Mouse (Mus musculus) embryonic facial prominence, embryonic 15.5 days (tissue): ENCODE measurements around the gene Stab1. TPM values are rescaled to one million over a fixed set of nuclear protein-coding genes. Genes with fewer than 3 reads are reported as not detected.

ENCODE experiments used
- ATAC-seq: fragments of 200-750 bp; cut with Nextera tagmentation; 2 replicates; pipeline ENCODE4 v1.8.0; 2017; ENCODE audit warnings: low read depth, moderate TSS enrichment; ENCODE audit not compliant: insufficient number of reproducible peaks, low FRiP score, low TSS enrichment
- H3K27ac ChIP-seq: fragments of 300-500 bp; sonication (generic); replicated peaks from 2 replicates; pipeline ENCODE4 v1.5.1; 2015; ENCODE audit warnings: mild to moderate bottlenecking, inconsistent platforms
- H3K27me3 ChIP-seq: fragments of 300-500 bp; sonication (generic); 2 replicates; pipeline ENCODE4 v1.6.1; 2015; ENCODE audit warnings: inconsistent platforms
- H3K36me3 ChIP-seq: fragments of 300-500 bp; sonication (generic); 2 replicates; pipeline ENCODE4 v1.6.1; 2015; ENCODE audit warnings: mild to moderate bottlenecking, inconsistent platforms
- H3K4me1 ChIP-seq: fragments of 300-500 bp; sonication (generic); 2 replicates; pipeline ENCODE4 v1.6.1; 2015; ENCODE audit warnings: inconsistent platforms
- H3K4me2 ChIP-seq: fragments of 300-500 bp; sonication (generic); replicated peaks from 2 replicates; pipeline ENCODE4 v1.6.1; 2015; ENCODE audit warnings: mild to moderate bottlenecking, inconsistent platforms
- H3K4me3 ChIP-seq: fragments of 300-500 bp; sonication (generic); replicated peaks from 2 replicates; pipeline ENCODE4 v1.5.1; 2015; ENCODE audit warnings: mild to moderate bottlenecking, inconsistent platforms
- H3K9ac ChIP-seq: fragments of 300-500 bp; sonication (generic); 2 replicates; pipeline ENCODE4 v1.6.1; 2015; ENCODE audit warnings: inconsistent platforms
- H3K9me3 ChIP-seq: fragments of 300-500 bp; sonication (generic); replicated peaks from 2 replicates; pipeline ENCODE4 v1.6.1; 2016; ENCODE audit warnings: inconsistent platforms
- WGBS: fragments of 180-500 bp; shearing (Covaris S2); methylation state at CpG from one replicate; pipeline ENCODE4 v1.1.7; 2015; 5-methylcytosine and 5-hydroxymethylcytosine counted together
- polyA plus RNA-seq: library from polyadenylated mRNA; unstranded; fragments of >200 nt; fragmentation: Nextera tagmentation; extraction: Ambion mirVana; gene quantifications from 2 replicates; pipeline ENCODE4 v1.2.1, GENCODE M21; 2015

The Stab1 gene
- polyA plus RNA-seq, 1 experiment from 2014 or later: 50.6 TPM

DNA sequence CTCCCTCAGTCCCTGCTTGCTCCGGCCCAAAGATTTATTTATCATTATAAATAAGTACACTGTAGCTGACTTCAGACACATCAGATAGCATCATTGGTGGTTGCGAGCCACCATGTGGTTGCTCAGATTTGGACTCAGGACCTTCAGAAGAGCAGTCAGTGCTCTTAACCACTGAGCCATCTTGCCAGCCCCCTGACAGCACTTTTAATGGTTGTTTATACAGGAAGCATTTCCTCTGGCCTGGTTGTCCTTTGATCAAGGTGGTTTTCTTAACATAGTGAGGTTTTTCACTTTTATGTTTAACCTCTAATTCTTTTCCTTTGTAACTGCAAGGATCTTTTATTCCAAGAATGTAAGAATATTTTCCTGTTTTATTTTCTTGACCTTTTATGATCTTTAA, 26.0 kb upstream of the Stab1 start:
- Histone ChIP-seq H3K4me1 (peaks cover 15% of the 10 kb centered on the region), H3K4me2 (no peak overlapping the region), H3K9me3 (no peaks in the 10 kb centered on the region), H3K9ac (no peak overlapping the region), H3K27ac (no peak overlapping the region), H3K4me3 (no peak overlapping the region), H3K36me3 (peaks cover 83% of the 10 kb centered on the region), H3K27me3 (no peaks in the 10 kb centered on the region)
- ATAC-seq: no peak
- WGBS: 89% methylated on average over 2 of the region's 2 CpGs

- Histone ChIP-seq H3K27ac (no peak overlapping the region), H3K36me3 (peaks cover 84% of the 10 kb centered on the region)
- ATAC-seq: no peak
Observed at GRCm38 (mm10) chr14:31193791-31194190, 25.4 kb upstream of the Stab1 start.

GRCm38 (mm10) chr14:31191936-31192335, 23.5 kb upstream of the Stab1 start:
- Histone ChIP-seq H3K27ac (no peak overlapping the region), H3K4me2 (no peak overlapping the region), H3K27me3 (no peaks in the 10 kb centered on the region), H3K4me1 (peaks cover 12% of the 10 kb centered on the region), H3K4me3 (no peak overlapping the region), H3K36me3 (peaks cover 94% of the 10 kb centered on the region), H3K9me3 (no peaks in the 10 kb centered on the region), H3K9ac (no peak overlapping the region)
- 56% methylated on average over 2 of the region's 2 CpGs for WGBS
- no peak for ATAC-seq

More at GRCm38 (mm10) chr14:31193791-31194190, 25.4 kb upstream of the Stab1 start:
- Histone ChIP-seq H3K9me3 (no peaks in the 10 kb centered on the region), H3K9ac (no peak overlapping the region), H3K4me2 (no peak overlapping the region), H3K4me3 (no peak overlapping the region), H3K4me1 (peaks cover 15% of the 10 kb centered on the region), H3K27me3 (no peaks in the 10 kb centered on the region)
- WGBS: 78% methylated on average over 7 of the region's 7 CpGs

- H3K9ac ChIP-seq: no peak overlapping the region
- no peaks in the 10 kb centered on the region for H3K27me3 ChIP-seq
- no peaks in the 10 kb centered on the region for H3K9me3 ChIP-seq
- ATAC-seq: no peak
- H3K4me1 ChIP-seq: no peaks in the 10 kb centered on the region
- H3K36me3 ChIP-seq: peaks cover 97% of the 10 kb centered on the region
- H3K4me3 ChIP-seq: no peak overlapping the region
- no peak overlapping the region for H3K27ac ChIP-seq
- WGBS: 83% methylated on average over 3 of the region's 3 CpGs
- H3K4me2 ChIP-seq: no peak overlapping the region
Observed at GRCm38 (mm10) chr14:31189348-31189747, 20.9 kb upstream of the Stab1 start.

GRCm38 (mm10) chr14:31188771-31189181, 20.3 kb upstream of the Stab1 start:
- H3K4me3 ChIP-seq: no peak overlapping the region
- WGBS: 74% methylated on average over 6 of the region's 6 CpGs
- no peaks in the 10 kb centered on the region for H3K4me1 ChIP-seq
- no peak overlapping the region for H3K4me2 ChIP-seq
- H3K36me3 ChIP-seq: peaks cover 99% of the 10 kb centered on the region
- H3K27ac ChIP-seq: no peak overlapping the region
- no peaks in the 10 kb centered on the region for H3K27me3 ChIP-seq
- ATAC-seq: no peak
- H3K9ac ChIP-seq: no peak overlapping the region
- H3K9me3 ChIP-seq: no peaks in the 10 kb centered on the region

GRCm38 (mm10) chr14:31186656-31187055, 18.2 kb upstream of the Stab1 start:
- H3K36me3 ChIP-seq: peaks cover 99% of the 10 kb centered on the region
- no peak overlapping the region for H3K9ac ChIP-seq
- H3K27me3 ChIP-seq: no peaks in the 10 kb centered on the region
- no peak overlapping the region for H3K4me2 ChIP-seq
- H3K27ac ChIP-seq: no peak overlapping the region
- H3K4me1 ChIP-seq: no peaks in the 10 kb centered on the region
- ATAC-seq: no peak
- WGBS: 83% methylated on average over 4 of the region's 4 CpGs
- no peak overlapping the region for H3K4me3 ChIP-seq
- H3K9me3 ChIP-seq: no peaks in the 10 kb centered on the region

- H3K27me3 ChIP-seq: no peaks in the 10 kb centered on the region
- H3K9me3 ChIP-seq: no peaks in the 10 kb centered on the region
- 88% methylated on average over 12 of the region's 12 CpGs for WGBS
- H3K36me3 ChIP-seq: peaks cover 98% of the 10 kb centered on the region
- H3K27ac ChIP-seq: no peak overlapping the region
- no peak for ATAC-seq
- H3K4me1 ChIP-seq: no peaks in the 10 kb centered on the region
- H3K9ac ChIP-seq: no peak overlapping the region
- H3K4me2 ChIP-seq: no peak overlapping the region
- H3K4me3 ChIP-seq: no peak overlapping the region
Observed at GRCm38 (mm10) chr14:31184195-31184594, 15.8 kb upstream of the Stab1 start.

DNA sequence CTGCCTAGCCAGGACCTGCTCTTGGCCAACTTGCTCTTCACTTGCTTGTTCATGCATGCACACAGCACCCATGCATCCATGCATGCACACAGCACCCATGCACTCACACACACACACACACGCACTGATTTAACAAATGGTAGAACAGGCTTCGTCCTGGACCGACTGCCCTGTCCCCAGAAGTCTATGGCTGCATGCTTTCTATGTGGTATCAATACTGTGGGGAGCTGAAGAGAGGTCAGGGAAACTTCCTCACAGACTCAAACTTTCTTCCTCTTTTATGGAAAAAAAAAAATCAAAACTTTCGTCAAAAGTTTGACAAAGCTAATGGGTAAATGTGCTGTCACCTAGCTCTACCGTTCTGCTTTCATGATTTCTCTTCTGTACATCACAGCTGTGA, 15.1 kb upstream of the Stab1 start:
- H3K4me2 ChIP-seq: no peak overlapping the region
- H3K27ac ChIP-seq: no peak overlapping the region
- 84% methylated on average over 5 of the region's 5 CpGs for WGBS
- no peaks in the 10 kb centered on the region for H3K4me1 ChIP-seq
- no peak for ATAC-seq
- H3K9me3 ChIP-seq: no peaks in the 10 kb centered on the region
- no peaks in the 10 kb centered on the region for H3K27me3 ChIP-seq
- H3K4me3 ChIP-seq: no peak overlapping the region
- H3K9ac ChIP-seq: no peak overlapping the region
- H3K36me3 ChIP-seq: peaks cover 98% of the 10 kb centered on the region

- no peaks in the 10 kb centered on the region for H3K27me3 ChIP-seq
- H3K9ac ChIP-seq: no peak overlapping the region
- ATAC-seq: no peak
- WGBS: 74% methylated on average over 2 of the region's 2 CpGs
- no peak overlapping the region for H3K27ac ChIP-seq
- H3K4me2 ChIP-seq: no peak overlapping the region
- peaks cover 96% of the 10 kb centered on the region for H3K36me3 ChIP-seq
- no peaks in the 10 kb centered on the region for H3K4me1 ChIP-seq
- H3K9me3 ChIP-seq: no peaks in the 10 kb centered on the region
- no peak overlapping the region for H3K4me3 ChIP-seq
Observed at GRCm38 (mm10) chr14:31182786-31183290, 14.4 kb upstream of the Stab1 start.

DNA sequence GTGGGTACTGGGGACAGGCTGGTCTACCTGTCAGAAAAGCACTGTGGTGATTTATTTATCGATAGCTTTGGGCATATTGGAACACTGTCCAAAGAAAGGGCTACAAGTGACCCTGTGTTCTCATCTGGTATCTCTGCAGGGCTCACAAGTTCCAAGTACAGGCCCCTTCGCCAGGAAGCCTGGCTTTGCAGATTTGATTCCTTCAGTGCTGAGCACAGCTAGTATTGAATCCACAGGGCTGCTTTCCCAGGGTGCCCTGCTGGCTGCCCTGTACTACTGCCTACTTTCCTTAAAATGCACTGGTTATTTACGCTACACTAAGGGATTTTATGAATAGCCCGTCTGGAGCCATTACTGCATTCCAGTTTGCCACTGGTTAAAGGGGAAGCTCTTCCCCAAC, 13.1 kb upstream of the Stab1 start:
- H3K27me3 ChIP-seq: no peaks in the 10 kb centered on the region
- no peak overlapping the region for H3K4me3 ChIP-seq
- H3K9me3 ChIP-seq: no peaks in the 10 kb centered on the region
- H3K4me2 ChIP-seq: no peak overlapping the region
- 83% methylated on average over 4 of the region's 4 CpGs for WGBS
- no peak for ATAC-seq
- H3K27ac ChIP-seq: no peak overlapping the region
- no peaks in the 10 kb centered on the region for H3K4me1 ChIP-seq
- no peak overlapping the region for H3K9ac ChIP-seq
- H3K36me3 ChIP-seq: peaks cover 96% of the 10 kb centered on the region

GRCm38 (mm10) chr14:31179677-31180365, 11.4 kb upstream of the Stab1 start:
- Histone ChIP-seq H3K4me2 (no peak overlapping the region), H3K27ac (no peak overlapping the region), H3K4me3 (no peak overlapping the region), H3K27me3 (no peaks in the 10 kb centered on the region), H3K9ac (no peak overlapping the region), H3K9me3 (no peaks in the 10 kb centered on the region), H3K4me1 (no peaks in the 10 kb centered on the region), H3K36me3 (peaks cover 97% of the 10 kb centered on the region)
- ATAC-seq: no peak
- 94% methylated on average over 12 of the region's 12 CpGs for WGBS

DNA sequence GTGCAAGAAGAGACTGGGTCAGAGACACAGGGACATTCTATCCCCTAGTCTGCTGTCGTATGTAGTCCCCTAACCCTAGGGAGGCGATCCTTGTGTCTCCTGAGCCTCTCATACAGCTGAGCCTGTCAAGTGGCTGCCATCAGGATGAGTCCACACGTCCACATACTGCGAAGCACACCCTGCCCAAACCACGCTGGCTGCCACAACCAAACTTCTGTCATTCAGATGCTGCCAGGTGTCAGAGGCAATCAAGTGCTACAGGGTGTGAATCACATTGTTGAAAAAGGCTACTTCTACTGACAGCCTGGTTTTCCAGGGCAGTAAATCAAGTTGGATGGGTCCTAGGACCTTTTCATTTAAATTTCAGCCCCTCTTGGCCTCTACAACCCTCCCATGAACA, 9.3 kb upstream of the Stab1 start:
- no peak for ATAC-seq
- WGBS: 87% methylated on average over 5 of the region's 5 CpGs
- Histone ChIP-seq H3K9me3 (no peaks in the 10 kb centered on the region), H3K27me3 (no peaks in the 10 kb centered on the region), H3K4me3 (no peak overlapping the region), H3K9ac (no peak overlapping the region), H3K36me3 (peaks cover 97% of the 10 kb centered on the region), H3K27ac (no peak overlapping the region), H3K4me2 (no peak overlapping the region), H3K4me1 (0 out of 2 replicates have a peak, but pooled peaks cover 6% of the 10 kb centered on the region)
